Mouse (Mus musculus) thymus, adult 2 months (tissue): ENCODE data around the gene Plekhd1. TPM values are rescaled to one million over a fixed set of nuclear protein-coding genes. Genes with fewer than 3 reads are reported as not detected.
A peak's percentile ranks its signal among the peaks of the same experiment; 100 is the strongest.

Source experiments
- DNase-seq: peaks from one replicate; pipeline ENCODE4 v3.0.0; 2021
- H3K27ac ChIP-seq: fragments of 200-500 bp; 2 replicates; pipeline ENCODE4 v1.5.1; 2012; ENCODE audit warnings: low read length, control low read depth; ENCODE audit not compliant: control insufficient read depth, insufficient read depth
- H3K27me3 ChIP-seq: fragments of 200-500 bp; 2 replicates; pipeline ENCODE4 v1.6.1; 2012; ENCODE audit warnings: mild to moderate bottlenecking, low read length, moderate library complexity, mixed read lengths; ENCODE audit not compliant: control insufficient read depth, insufficient read depth
- H3K36me3 ChIP-seq: fragments of 200-500 bp; 2 replicates; pipeline ENCODE4 v1.6.1; 2012; ENCODE audit warnings: mild to moderate bottlenecking, low read length, moderate library complexity; ENCODE audit not compliant: control insufficient read depth, insufficient read depth
- H3K4me1 ChIP-seq: fragments of 200-500 bp; replicated peaks from 2 replicates; pipeline ENCODE4 v1.6.1; 2012; ENCODE audit warnings: low read length; ENCODE audit not compliant: control insufficient read depth, insufficient read depth
- H3K4me3 ChIP-seq: fragments of 200-500 bp; 2 replicates; pipeline ENCODE4 v1.5.1; 2012; ENCODE audit warnings: mild to moderate bottlenecking, low read length, control low read depth, moderate library complexity; ENCODE audit not compliant: control insufficient read depth, insufficient read depth
- CTCF ChIP-seq: fragments of 200-500 bp; IDR thresholded peaks from 2 replicates; pipeline ENCODE4 v1.5.1; 2012; ENCODE audit warnings: mild to moderate bottlenecking, control low read depth, low read length, moderate library complexity, borderline replicate concordance; ENCODE audit not compliant: control insufficient read depth, poor library complexity, insufficient read depth; ENCODE audit errors: extremely low read depth
- POLR2A ChIP-seq: fragments of 200-500 bp; IDR thresholded peaks from 2 replicates; pipeline ENCODE4 v1.6.1; 2012; ENCODE audit warnings: mild to moderate bottlenecking, low read length, control low read depth, moderate library complexity; ENCODE audit not compliant: control insufficient read depth, poor library complexity, insufficient read depth; ENCODE audit errors: extremely low read depth
- WGBS: fragments of 180-500 bp; shearing (Covaris S2); methylation state at CpG from one replicate; pipeline ENCODE4 v1.1.7; 2018; 5-methylcytosine and 5-hydroxymethylcytosine counted together
- polyA plus RNA-seq: library from polyadenylated mRNA; depleted of rRNA; stranded (reverse); fragments of >200 nt; gene quantifications from 2 replicates; pipeline ENCODE4 v1.2.3, GENCODE M21; 2012

The Plekhd1 gene
- polyA plus RNA-seq, 1 experiment, result 0.20 TPM

DNA sequence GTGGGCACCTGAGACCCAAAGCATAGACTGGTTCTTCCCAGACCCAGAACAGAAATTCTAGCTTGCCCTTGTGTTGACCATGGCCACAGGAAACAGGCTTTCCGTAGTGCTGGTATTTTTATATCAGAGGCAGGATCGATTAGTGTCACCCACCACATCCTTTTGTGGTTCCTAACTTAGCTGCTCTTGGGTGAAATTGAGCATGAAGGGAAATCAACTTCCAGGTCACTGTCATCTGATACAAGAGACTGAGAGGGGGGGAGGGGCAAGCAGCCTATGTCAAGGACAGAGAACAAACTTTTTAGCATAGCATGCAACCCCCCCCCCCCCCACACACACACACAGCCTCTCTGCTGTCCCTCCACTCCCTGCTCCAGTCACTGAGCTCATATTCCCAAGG is 26.8 kb downstream of the Plekhd1 start:
- TF ChIP-seq POLR2A, result no peak
- TF ChIP-seq CTCF, result no peak
- Histone ChIP-seq H3K36me3 (no peaks in the 10 kb centered on the region), H3K4me3 (no peak overlapping the region), H3K4me1 (0 out of 2 replicates have a peak, but pooled peaks cover 2% of the 10 kb centered on the region), H3K27me3 (no peaks in the 10 kb centered on the region), H3K27ac (no peak overlapping the region)
- DNase-seq, result no peak
- 4% methylated on average over 2 of the region's 2 CpGs for WGBS

DNA sequence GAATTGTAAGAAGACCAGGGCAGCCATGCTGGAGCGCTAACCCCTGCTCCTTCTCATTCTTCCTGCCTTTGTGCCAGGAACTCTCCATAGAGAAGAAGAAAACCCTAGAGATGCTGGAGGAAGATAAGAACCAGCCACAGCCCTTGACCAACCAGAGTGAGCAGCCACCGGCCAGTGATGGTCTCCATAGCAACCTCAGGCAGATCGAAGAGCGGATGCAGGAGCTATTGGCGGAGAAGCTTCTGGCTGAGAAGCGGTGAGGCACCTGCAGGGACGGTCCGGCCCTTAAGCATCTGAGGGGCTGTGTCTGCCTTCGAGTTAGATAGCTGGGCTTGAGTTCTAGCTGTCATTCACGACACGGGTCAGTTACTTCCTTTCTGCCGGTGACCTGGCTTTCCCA is 28.1 kb downstream of the Plekhd1 start:
- 91% methylated on average over 12 of the region's 12 CpGs for WGBS

DNA sequence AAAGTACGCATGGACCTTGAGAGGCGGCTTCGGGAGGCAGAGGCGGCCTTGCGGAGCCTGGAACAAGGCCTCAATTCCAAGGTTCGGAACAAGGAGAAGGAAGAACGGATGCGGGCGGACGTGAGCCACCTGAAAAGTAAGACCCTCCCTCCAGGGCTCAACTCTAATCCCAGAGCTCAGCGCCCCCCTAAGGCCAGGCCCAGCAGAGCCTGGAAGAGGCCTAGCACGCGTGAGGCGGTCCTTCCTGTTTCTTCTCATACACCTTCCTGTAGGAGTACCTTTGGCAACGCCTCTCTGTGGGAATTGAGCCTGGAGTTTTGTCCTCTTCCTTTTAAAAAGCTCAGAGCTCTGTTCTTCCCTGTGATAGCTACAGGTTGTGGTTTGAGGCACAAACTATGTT is 29.1 kb downstream of the Plekhd1 start:
- Histone ChIP-seq H3K4me1 (no peaks in the 10 kb centered on the region), H3K4me3 (no peak overlapping the region), H3K36me3 (no peaks in the 10 kb centered on the region), H3K27me3 (no peaks in the 10 kb centered on the region), H3K27ac (no peak overlapping the region)
- no peak for TF ChIP-seq CTCF
- TF ChIP-seq POLR2A, result no peak
- no peak for DNase-seq
- WGBS, result 97% methylated on average over 15 of the region's 15 CpGs

More for the DNA sequence above, 28.1 kb downstream of the Plekhd1 start:
- H3K27ac ChIP-seq, result no peak overlapping the region
- H3K4me3 ChIP-seq, result no peak overlapping the region
- TF ChIP-seq POLR2A (no peak), CTCF (no peak)
- no peak for DNase-seq
- H3K27me3 ChIP-seq, result no peaks in the 10 kb centered on the region
- no peaks in the 10 kb centered on the region for H3K4me1 ChIP-seq
- H3K36me3 ChIP-seq, result no peaks in the 10 kb centered on the region

DNA sequence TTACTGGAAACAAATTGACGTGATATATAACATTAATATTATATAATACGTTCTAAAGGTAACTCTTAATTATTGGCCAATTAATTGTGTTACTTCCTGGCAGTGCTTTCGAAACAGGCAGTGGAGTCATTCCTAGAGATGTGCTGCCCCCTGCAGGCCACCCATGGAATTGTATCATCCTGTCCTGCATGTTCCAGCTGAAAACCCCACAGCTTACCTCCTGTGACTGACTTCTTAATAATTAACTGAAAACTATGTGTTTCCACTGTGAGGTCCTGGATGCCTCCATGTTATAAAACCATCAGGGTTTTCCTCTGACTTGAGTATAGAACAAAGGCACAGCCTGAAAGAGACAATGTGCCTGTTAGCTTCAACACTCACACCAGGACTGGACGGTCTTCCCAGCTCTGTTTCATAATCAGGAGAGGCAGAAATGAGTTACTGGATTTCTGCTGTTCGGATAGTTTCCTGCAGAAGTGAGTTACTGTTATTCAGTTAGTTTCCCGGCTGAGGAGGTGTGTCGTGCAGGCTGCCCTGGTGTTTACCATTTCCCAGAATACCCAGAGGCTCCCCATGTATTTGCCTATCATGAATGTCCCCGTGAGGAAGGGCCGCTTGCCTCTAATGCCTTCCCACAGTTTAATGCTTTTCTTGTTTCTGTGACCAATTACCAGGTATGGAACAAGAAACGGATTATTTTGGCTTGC is 32.6 kb downstream of the Plekhd1 start:
- Histone ChIP-seq H3K4me1 (peaks cover 6% of the 10 kb centered on the region; the same call in 1 of the 2 replicates), H3K27me3 (no peaks in the 10 kb centered on the region), H3K4me3 (no peak overlapping the region), H3K27ac (no peak overlapping the region), H3K36me3 (no peaks in the 10 kb centered on the region)
- TF ChIP-seq POLR2A (no peak), CTCF (no peak)
- 41% methylated on average over 10 of the region's 10 CpGs for WGBS
- DNase-seq, result peak; percentile 82

DNA sequence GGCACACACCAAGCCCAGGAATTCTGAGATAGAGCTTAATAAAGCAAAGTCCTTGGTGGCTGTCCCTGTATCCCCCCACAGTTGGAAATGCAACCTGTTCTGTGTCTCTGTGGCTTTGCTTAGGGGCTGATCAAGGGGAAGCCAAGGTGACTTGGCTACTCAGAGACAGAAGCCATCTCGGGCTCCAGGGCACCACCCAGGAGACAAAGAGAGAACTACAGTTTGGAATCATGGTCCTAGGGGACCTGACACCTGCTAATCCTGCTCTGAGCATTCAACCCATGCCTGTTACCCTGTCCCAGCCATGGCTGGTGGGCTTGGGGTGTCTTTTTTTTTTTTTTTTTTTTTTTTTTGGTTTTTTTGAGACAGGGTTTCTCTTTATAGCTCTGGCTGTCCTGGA is 35.8 kb downstream of the Plekhd1 start:
- 0% methylated on average over 1 of the region's 1 CpGs for WGBS
- H3K27me3 ChIP-seq, result no peaks in the 10 kb centered on the region
- no peak overlapping the region for H3K27ac ChIP-seq
- no peaks in the 10 kb centered on the region for H3K36me3 ChIP-seq
- H3K4me3 ChIP-seq, result no peak overlapping the region
- peak; percentile 29 for DNase-seq
- TF ChIP-seq CTCF, result no peak
- no peak for TF ChIP-seq POLR2A
- peaks cover 6% of the 10 kb centered on the region; the same call in 1 of the 2 replicates for H3K4me1 ChIP-seq

DNA sequence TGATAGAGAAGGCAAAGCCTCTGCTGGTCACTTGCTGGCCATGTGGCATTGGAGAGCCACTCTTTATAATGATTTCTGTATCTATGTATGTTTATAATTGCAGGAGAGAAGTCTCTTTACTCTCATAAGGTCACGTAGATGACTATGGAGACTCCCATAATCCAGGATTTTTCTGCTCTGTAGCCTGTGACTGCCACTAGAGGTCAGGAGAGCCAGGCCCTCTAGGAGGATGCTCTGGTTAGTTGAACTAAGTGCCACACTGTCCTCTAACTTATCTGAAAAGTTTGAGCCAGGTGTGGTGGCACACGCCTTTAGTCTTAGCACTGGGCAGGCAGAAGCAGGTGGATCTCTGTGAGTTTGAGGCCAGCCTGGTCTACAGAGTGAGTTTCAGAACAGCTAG is 36.4 kb downstream of the Plekhd1 start:
- no peak overlapping the region for H3K4me3 ChIP-seq
- DNase-seq, result no peak
- no peaks in the 10 kb centered on the region for H3K36me3 ChIP-seq
- WGBS, result 89% methylated on average over 2 of the region's 2 CpGs
- H3K27ac ChIP-seq, result no peak overlapping the region
- no peaks in the 10 kb centered on the region for H3K27me3 ChIP-seq
- H3K4me1 ChIP-seq, result peaks cover 6% of the 10 kb centered on the region; the same call in 1 of the 2 replicates
- TF ChIP-seq CTCF, result no peak
